Mouse (Mus musculus): ENCODE results near the gene 4930435E12Rik.

4930435E12Rik gene

DNA sequence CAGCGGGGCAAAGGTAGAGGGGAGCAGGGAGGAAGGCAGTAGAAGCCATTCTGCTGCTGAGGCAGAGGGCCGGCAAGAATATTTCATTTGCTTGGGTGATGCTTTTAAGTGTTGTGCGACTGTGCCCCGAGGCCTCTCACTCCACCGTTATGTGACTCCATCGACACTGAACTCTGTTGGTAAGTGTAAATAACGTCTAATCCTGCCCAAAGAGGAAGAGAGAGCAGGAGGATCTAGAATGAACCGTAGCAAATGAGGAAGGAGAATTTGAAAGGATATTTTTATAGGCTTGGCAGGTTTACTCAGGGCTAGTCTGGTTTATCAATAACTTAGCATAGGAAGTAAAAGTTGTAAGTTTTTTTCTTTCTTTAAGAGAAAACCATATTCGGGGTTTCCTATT lies 59.0 kb downstream of the 4930435E12Rik start:
- no peak for DNase-seq (ENCODE audit: low read depth, low spot score)

DNA sequence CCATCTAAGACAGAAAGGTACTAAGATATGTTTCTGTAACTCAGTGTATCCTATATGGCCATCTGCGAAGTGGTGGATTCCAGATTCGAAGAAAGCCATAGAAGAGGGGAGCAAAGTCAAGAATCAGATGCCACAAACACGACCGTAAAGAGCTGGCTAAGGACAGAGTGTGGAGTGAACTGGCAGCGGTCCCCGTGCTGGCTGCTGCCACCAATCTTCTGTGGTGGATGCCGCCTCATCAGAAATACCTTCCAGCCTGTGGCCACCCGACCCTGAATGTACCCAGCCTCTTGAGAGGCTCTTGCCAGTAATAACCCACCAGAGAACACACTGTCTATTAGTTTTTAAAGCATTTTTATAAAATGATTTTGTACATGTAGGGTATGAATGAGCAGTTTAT lies 60.2 kb downstream of the 4930435E12Rik start:
- DNase-seq (ENCODE audit: low read depth, low spot score): no peak

DNA sequence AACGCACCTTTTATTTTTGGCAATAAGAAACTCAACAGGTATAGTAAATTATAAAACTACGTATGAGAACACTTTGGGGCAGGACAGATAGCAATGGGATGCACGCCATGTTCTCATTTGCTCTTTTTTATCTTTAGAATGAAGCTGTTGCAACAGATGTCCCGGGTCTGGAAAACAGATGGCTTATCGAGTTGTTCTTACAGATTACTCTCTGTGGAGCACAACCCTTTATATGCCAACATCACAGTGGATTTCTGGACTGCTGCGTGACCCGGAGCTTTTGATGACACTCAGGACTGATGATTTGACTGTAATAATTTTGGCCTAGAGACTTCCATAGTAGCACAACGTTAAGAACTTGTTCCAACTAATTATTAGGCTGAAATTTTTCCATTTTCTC lies 60.8 kb downstream of the 4930435E12Rik start:
- DNase-seq (ENCODE audit: low read depth, low spot score): no peak

DNA sequence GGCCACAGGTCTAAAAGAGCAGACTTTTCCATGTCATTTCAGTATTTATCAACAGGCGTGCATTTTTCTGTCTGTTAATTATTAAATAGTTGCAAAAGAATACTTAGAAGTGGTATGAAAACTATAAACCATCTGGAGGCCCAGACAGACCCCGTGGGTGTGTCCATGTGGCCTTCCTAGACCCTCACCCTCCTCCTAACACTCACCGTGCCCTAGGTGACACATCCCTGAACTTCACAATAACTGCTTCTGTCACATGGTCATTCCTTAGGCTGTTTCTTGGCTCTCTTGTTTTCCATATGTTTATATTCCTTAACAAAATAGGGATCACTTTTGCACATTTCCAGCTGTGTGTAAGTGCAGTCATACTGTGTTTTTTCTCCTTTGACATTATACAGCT lies 61.9 kb downstream of the 4930435E12Rik start:
- no peak for DNase-seq (ENCODE audit: low read depth, low spot score)

DNA sequence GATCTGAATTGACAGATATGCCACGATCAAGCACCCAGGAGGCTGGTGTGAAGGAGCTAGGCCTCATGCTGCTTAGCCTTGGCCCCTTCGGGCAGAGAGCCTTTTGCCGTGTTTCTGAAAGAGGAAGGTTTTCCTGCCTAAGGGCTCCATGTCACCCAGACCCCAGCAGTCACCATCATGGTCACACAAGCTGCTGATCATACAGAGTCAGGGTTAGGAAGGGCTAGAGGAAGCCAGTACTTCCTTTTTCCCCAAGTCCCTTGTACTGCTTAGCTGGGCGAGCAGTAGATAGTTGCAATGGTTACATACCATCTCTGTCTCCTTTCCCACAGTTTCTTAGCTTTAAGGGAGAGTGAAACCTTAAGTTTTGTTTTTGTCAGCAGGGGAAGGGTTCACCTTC lies 65.0 kb downstream of the 4930435E12Rik start:
- DNase-seq (ENCODE audit: low read depth, low spot score): no peak

DNA sequence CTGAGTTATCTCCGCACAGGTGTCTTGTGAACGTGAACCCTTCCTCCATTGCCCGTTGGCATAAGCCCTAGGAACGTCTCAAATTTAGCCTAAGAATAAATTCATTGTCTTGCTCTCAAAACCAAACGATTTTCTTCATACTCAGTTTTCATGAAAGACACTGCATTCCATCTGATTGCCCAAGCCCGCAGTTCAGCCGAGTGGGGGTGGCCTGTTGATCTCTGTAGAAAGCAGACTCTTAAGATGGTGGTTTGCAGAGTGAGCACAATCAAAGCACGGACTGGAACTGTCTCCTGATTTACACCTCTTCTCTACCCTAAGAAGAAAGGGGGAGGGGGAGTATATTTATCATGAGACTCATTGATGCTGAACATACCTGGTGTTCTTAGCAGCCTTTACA lies 66.1 kb downstream of the 4930435E12Rik start:
- DNase-seq (ENCODE audit: low read depth, low spot score): no peak

Data from mesoderm, embryonic 11.5 days (tissue).